Mouse (Mus musculus): ENCODE results near the gene Galnt14. TPM values are rescaled to one million over a fixed set of nuclear protein-coding genes. Genes with fewer than 3 reads are reported as not detected.

Gene Galnt14
- total RNA-seq, 2 experiments from 2014 or later, result 0.12 to 0.17 TPM

GRCm38 (mm10) chr17:73671921-73672320 is 38.3 kb downstream of the Galnt14 start:
- no peak for DNase-seq
- intact Hi-C loops (cut with DNase I), result no loop called here

DNA sequence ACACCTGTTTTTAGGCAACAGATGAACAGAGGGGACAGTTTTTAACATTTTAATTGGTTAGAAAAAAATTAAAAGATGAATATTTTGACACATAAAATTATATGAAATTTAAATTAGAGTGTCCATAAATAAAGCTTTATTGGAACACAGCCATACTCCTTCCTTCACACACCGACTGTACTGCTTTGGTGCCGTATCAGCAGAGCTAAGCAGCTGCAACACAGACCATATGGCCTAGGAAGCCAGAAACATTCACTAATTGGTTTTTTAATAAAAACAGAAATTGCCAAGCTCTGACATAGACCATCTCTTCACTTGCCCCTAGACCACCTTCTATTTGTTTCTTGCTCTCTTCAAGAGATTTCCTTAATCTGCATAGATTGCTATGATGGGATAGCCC is 40.2 kb downstream of the Galnt14 start:
- intact Hi-C loops (cut with DNase I), result no loop called here
- no peak for DNase-seq

DNA sequence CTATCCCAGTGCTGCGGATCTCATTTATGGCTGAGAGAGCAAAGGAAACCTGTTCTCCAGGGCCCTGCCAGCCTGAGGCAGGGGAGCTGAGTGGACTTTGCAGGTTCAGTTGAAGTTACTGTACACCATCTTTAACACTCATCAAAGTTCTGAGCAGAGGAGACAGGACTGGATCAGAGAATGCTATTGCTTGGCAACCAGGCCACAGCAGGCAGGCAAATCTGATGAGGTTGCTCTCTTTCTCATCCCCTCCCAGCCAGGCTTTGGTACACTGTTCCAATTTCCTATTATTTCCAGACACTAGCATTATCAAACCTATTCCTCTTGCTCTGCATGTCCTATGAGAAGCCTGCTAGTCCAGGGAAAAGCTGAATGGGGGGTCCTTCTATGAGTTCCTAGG is 41.3 kb downstream of the Galnt14 start:
- intact Hi-C loops (cut with DNase I), result no loop called here
- no peak for DNase-seq

- no peak for DNase-seq
- intact Hi-C loops (cut with DNase I), result no loop called here
Measured at GRCm38 (mm10) chr17:73663237-73663636, 47.0 kb downstream of the Galnt14 start.

DNA sequence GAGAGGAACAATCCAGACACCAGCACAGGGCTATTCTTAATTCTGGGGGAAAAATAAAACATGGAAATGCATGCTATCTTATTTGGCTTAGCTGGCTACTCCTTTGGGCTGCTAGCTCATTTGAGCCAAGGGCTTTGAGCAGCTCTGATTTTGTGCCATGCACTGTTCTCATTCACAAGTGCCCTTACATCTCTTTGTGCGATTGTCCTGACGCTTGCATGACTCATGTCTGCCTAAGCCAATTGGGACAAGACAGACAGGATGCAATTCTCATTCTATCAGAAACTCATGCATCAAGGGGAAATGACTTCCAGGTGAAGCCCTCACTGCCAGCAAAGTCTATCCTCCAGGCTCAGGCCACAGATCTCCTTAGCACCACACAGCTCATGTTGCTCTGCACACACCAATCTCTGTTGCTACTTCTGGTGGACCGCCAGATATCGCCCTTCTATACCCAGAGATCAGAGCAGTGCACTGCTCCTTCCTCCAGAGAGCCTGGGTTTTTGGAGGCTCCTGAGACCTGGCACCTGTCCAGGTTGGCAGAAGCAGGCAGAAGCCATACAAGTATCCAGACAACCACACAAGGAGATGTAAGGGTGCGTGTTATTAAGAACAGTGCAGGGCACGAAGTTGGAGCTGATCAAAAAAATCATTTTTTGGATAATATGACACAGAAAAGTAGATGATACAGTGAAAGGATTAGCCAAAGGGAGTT is 51.4 kb downstream of the Galnt14 start:
- intact Hi-C loops (cut with DNase I), result no loop called here
- no peak for DNase-seq

- no peak for DNase-seq
- intact Hi-C loops (cut with DNase I), result no loop called here
Measured at GRCm38 (mm10) chr17:73656373-73656772, 53.9 kb downstream of the Galnt14 start.

- intact Hi-C loops (cut with DNase I), result no loop called here
- DNase-seq, result no peak
Measured at GRCm38 (mm10) chr17:73654261-73654660, 56.0 kb downstream of the Galnt14 start.

DNA sequence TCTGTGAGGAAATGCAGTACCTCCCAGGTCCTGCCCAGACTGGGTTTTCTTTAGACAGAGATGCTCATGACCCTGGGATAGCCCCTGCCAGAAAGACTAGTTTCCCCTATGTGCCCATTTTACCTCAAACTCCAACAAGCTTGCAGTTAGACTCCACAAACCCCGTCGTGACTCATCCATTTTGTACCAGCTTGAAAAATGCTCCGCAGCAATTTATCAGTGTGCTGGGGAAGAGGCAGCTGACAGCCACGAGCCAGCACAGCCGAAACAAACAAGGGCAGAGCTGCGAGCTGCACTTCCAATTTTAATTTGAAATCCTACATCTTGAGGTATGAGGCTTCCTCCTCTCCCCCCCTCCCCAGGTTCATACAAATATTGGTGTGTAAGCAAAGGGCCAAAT is 60.9 kb downstream of the Galnt14 start:
- DNase-seq, result no peak
- intact Hi-C loops (cut with DNase I), result no loop called here

- intact Hi-C loops (cut with DNase I), result no loop called here
- no peak for DNase-seq
Measured at GRCm38 (mm10) chr17:73641676-73642075, 68.6 kb downstream of the Galnt14 start.

GRCm38 (mm10) chr17:73640117-73640480 is 70.2 kb downstream of the Galnt14 start:
- intact Hi-C loops (cut with DNase I), result no loop called here
- no peak for DNase-seq

GRCm38 (mm10) chr17:73639401-73640116 is 70.7 kb downstream of the Galnt14 start:
- DNase-seq, result no peak
- intact Hi-C loops (cut with DNase I), result no loop called here

DNA sequence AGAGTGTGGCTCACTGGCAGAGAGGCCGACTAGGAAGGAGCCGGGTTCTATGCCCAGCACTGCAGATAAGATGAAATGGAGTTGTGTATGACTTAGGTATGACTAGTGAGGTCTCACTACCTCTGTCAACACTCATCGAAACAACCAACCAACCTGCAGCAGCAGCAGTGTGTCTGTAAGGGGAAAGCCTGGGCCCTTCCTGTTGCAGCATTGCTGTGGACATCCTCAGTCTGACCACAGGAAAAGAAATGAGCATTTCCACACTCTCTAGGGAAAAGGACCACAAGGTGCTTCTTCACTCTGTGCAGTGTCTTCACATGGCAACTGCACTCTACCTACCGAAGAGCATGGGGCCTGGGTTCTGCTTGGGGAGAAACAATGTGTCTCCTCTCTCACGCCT is 73.3 kb downstream of the Galnt14 start:
- intact Hi-C loops (cut with DNase I), result no loop called here
- DNase-seq, result no peak

- intact Hi-C loops (cut with DNase I), result no loop called here
- no peak for DNase-seq
Measured at GRCm38 (mm10) chr17:73634896-73635295, 75.4 kb downstream of the Galnt14 start.

GRCm38 (mm10) chr17:73633991-73634710 is 76.1 kb downstream of the Galnt14 start:
- intact Hi-C loops (cut with DNase I), result no loop called here

DNA sequence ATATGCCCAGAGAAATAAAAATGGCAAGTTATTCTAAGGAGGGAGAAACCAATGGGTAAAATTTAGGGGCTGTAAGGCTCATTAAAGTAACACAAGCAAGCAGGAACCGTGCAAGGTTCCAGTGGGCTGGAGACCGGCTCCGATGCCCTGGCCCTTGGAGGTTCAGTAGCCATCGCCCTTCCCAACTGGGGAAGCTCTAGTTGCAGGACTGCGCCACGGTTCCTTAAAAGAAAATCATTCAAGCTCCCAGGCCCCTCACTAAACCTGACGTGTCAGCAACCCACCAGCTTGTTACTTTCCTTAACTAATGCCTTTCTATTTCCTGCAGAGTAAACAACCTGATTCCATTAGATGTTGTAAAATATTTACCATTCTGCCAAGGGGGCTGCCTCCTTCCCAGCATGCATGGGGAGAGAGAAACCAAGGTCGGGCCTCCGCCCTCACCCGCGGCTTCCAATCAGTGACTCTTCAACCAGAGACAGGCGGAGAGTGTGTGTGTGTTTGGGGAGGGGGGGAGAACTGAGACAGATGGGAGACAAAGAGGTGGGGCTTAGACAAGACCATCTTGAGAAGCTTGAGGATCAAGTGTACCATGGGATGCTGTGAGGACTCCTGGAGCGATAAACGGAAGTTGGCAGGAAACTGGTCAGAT is 81.9 kb downstream of the Galnt14 start:
- intact Hi-C loops (cut with DNase I), result no loop called here
- no peak for DNase-seq

More at GRCm38 (mm10) chr17:73633991-73634710, 76.1 kb downstream of the Galnt14 start:
- DNase-seq, result no peak

DNA sequence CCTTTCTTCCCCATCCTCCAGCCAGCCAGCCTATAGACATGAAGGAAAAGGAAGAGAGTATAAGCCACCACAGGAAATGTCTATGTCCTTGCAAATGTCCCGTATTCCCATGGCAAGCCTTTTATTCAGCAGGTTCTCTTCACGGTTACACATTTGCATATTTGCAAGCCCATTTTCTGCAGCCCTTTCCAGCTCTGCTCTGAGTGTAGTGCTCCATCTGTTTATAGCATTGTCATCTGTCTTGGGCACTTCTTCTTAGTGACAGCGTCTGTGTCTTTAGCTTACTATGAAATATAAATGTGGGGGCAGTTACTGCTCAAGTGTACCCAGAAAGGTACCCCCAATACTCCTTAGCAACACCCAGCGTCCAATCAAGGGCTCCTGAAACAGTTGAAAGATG is 83.3 kb downstream of the Galnt14 start:
- intact Hi-C loops (cut with DNase I), result no loop called here

DNA sequence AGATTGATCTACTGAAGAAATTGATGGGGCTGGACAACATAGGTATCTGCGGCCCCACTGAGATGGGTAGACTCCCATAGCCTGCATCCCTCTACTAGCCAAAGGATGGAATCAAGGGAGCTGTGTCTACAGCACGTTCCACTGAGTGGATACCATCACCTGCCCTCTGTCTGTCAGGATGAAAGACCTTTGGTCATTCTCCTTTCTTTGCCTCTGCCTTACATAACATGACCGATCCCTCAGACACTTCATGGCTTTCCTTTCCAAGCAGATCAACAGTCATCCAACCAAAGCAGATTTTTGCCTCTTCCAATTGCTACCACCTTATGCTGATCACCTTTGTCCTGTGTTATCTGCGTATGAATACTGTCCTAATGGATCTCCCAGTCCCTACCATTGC is 90.2 kb downstream of the Galnt14 start:
- DNase-seq, result no peak
- intact Hi-C loops (cut with DNase I), result no loop called here

More for the DNA sequence above, 83.3 kb downstream of the Galnt14 start:
- DNase-seq, result no peak

DNA sequence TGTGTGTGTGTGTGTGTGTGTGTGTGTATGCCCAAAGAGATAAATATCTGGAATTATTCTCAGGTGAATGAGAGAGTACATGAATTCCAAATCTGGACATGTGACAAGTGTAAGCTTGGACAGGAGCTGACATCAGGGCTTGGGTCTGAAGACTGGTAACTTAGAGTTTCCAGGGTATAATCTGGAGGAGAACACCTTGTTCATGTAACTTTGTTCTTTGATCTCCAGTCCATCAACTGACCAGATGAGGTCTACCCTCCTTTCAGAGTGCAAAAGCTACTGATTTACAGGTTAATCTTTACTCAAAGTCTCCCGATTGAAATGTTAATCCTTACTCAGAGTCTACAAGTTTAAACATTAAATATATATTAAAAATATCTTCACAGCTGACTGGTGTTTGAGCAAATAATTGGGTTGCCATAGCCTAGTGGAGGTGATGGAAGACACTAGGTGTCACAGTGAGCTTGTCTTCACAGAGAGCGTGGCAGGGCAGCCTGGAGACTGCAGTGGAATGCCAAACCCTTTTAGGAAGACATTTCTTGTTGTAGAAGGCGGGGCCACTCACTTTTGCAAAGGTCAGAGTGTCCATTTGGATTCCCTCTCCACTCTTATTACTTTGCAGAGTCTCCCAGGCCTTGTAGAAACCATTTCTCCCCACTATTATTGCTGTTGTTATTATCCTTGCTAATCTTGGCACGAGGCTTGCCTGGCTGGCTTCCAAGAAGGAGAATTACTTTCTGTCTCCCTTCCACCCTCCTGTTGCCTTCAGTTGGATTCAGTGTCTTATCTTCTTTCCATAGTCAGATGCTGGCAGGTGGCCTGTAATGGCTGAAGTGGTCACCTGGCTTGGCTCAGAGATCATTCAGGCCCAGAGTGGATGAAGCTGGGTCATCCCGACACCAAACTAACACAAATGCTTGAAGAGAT is 107.4 kb downstream of the Galnt14 start:
- intact Hi-C loops (cut with DNase I), result no loop called here
- DNase-seq, result peak in 1 of 2 experiments; percentile 2

DNA sequence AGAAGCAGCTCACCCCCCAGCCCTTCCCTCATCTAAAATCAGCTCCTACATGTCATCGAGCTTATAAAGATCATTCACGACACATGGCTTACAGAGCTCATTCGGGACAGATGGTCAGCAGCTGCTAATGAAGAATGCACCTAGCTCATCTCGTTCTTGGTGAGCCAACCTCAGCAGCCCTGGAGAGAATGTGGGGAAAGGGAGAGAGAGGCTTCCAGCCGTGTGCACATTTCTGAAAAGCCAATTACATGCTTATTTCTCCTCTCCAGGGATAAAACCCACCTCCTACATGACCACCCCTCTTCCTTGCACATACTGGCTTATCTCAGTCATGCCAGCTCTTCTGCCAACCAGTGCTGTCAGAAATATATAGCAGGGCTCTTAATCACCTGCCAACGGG is 110.3 kb downstream of the Galnt14 start:
- no peak for DNase-seq
- intact Hi-C loops (cut with DNase I), result no loop called here

- DNase-seq, result no peak
- intact Hi-C loops (cut with DNase I), result no loop called here
Measured at GRCm38 (mm10) chr17:73592081-73592480, 118.2 kb downstream of the Galnt14 start.
